Mouse (Mus musculus) urinary bladder, adult 2 months (tissue): Measurements from ENCODE around the gene Yes1. TPM values are rescaled to one million over a fixed set of nuclear protein-coding genes. Genes with fewer than 3 reads are reported as not detected.
"Not testable (repeated sequence)": the region's sequence is repeated elsewhere in the genome, so short reads cannot be mapped to it uniquely, and the experiment has no call there.

Source experiments
- DNase-seq: peaks from one replicate; pipeline ENCODE4 v3.0.0; 2022; ENCODE audit warnings: low spot score
- polyA plus RNA-seq: library from polyadenylated mRNA; depleted of rRNA; stranded (reverse); fragments of >200 nt; gene quantifications from 2 replicates; pipeline ENCODE4 v1.2.3, GENCODE M21; 2012; rRNA removed

Yes1 gene
- 7.8 and 10.2 TPM in 2 replicates for polyA plus RNA-seq

- DNase-seq = peak; percentile 79
Observed at GRCm38 (mm10) chr5:32610801-32611340, at the start of gene Yes1. Yes1 (plus strand) TSS chr5:32611171.

- no peak for DNase-seq
Observed at GRCm38 (mm10) chr5:32564697-32565096, 46.3 kb upstream of the Yes1 start.

- DNase-seq = no peak
Observed at GRCm38 (mm10) chr5:32571802-32572201, 39.2 kb upstream of the Yes1 start.

GRCm38 (mm10) chr5:32588136-32588535, 22.8 kb upstream of the Yes1 start:
- DNase-seq = no peak

GRCm38 (mm10) chr5:32593793-32594192, 17.2 kb upstream of the Yes1 start:
- no peak for DNase-seq

GRCm38 (mm10) chr5:32594358-32594757, 16.6 kb upstream of the Yes1 start:
- DNase-seq = no peak

- DNase-seq = no peak
Observed at GRCm38 (mm10) chr5:32605911-32606310, 5.1 kb upstream of the Yes1 start.

- no peak for DNase-seq
Observed at GRCm38 (mm10) chr5:32607776-32608355, 3.1 kb upstream of the Yes1 start.

- no peak for DNase-seq
Observed at GRCm38 (mm10) chr5:32608516-32608915, 2.5 kb upstream of the Yes1 start.

- DNase-seq = no peak
Observed at GRCm38 (mm10) chr5:32610064-32610800, 739 bp upstream of the Yes1 start.

- DNase-seq = no peak
Observed at GRCm38 (mm10) chr5:32611341-32611961, 480 bp downstream of the Yes1 start.

GRCm38 (mm10) chr5:32614291-32614690, 3.3 kb downstream of the Yes1 start:
- DNase-seq = no peak

GRCm38 (mm10) chr5:32614691-32615090, 3.7 kb downstream of the Yes1 start:
- no peak for DNase-seq

GRCm38 (mm10) chr5:32616489-32616888, 5.5 kb downstream of the Yes1 start:
- not testable (repeated sequence) for DNase-seq

- no peak for DNase-seq
Observed at GRCm38 (mm10) chr5:32617851-32618250, 6.9 kb downstream of the Yes1 start.

- no peak for DNase-seq
Observed at GRCm38 (mm10) chr5:32623649-32624048, 12.7 kb downstream of the Yes1 start.

- DNase-seq = no peak
Observed at GRCm38 (mm10) chr5:32624777-32625176, 13.8 kb downstream of the Yes1 start.

- DNase-seq = no peak
Observed at GRCm38 (mm10) chr5:32633185-32633584, 22.2 kb downstream of the Yes1 start.

GRCm38 (mm10) chr5:32657386-32657785, 46.4 kb downstream of the Yes1 start:
- no peak for DNase-seq

GRCm38 (mm10) chr5:32682475-32682874, 71.5 kb downstream of the Yes1 start:
- no peak for DNase-seq

- DNase-seq = no peak
Observed at GRCm38 (mm10) chr5:32693411-32693810, 82.4 kb downstream of the Yes1 start.

GRCm38 (mm10) chr5:32697208-32697867, 86.4 kb downstream of the Yes1 start:
- DNase-seq = no peak
